Mouse (Mus musculus) heart, adult 18-20 months (tissue): ENCODE data around the gene Tac4. TPM values are rescaled to one million over a fixed set of nuclear protein-coding genes. Genes with fewer than 3 reads are reported as not detected.

Experiments used
- DNase-seq, 2 experiments: peaks; one replicate each; pipeline ENCODE4 v3.0.0; 2021 to 2022; ENCODE audit warnings: mixed read lengths in 1 of 2
- total RNA-seq, 2 experiments: library from RNA; stranded (reverse); gene quantifications; 2 replicates each; pipeline ENCODE4 v1.2.3; 2021

Tac4 gene
- total RNA-seq, 2 experiments from 2014 or later, result not detected

GRCm38 (mm10) chr11:95318116-95318515, 56.8 kb downstream of the Tac4 start:
- no peak for DNase-seq

Other genes with a start within 250 kb of the Tac4 start
- 100 to 1,000 TPM; 421 to 452 TPM for gene Pdk2, start 220.2 kb upstream of the Tac4 start, total RNA-seq
- gene Itga3, start 184.7 kb upstream of the Tac4 start, total RNA-seq, result 10 to 100 TPM in 1 of 2 experiments, 1 to 10 TPM in 1; 8.6 to 10.1 TPM
- gene Dlx3, start 141.4 kb upstream of the Tac4 start, total RNA-seq, result not detected
- under 1 TPM in 1 of 2 experiments, not detected in 1; 0.18 TPM for gene Dlx4, start 115.3 kb upstream of the Tac4 start, total RNA-seq
- 10 to 100 TPM; 25.7 to 30.8 TPM for gene Kat7, start 48.7 kb downstream of the Tac4 start, total RNA-seq
- 1 to 10 TPM; 6.6 to 7.0 TPM for gene Fam117a, start 75.5 kb downstream of the Tac4 start, total RNA-seq
- 10 to 100 TPM; 32.0 to 37.3 TPM for gene Slc35b1, start 123.2 kb downstream of the Tac4 start, total RNA-seq
- 100 to 1,000 TPM; 159 to 164 TPM for gene Spop, start 152.6 kb downstream of the Tac4 start, total RNA-seq